Mouse (Mus musculus) E14TG2a.4 (cell line): ENCODE measurements around the gene Galnt13.

Source experiments
- CTCF ChIP-seq: conservative IDR thresholded peaks from 2 replicates; pipeline ENCODE4 v1.5.1; 2014; ENCODE audit warnings: low read length
- POU5F1 ChIP-seq: IDR thresholded peaks from 2 replicates; pipeline ENCODE4 v1.6.1; 2014; ENCODE audit warnings: low read length, borderline replicate concordance

DNA sequence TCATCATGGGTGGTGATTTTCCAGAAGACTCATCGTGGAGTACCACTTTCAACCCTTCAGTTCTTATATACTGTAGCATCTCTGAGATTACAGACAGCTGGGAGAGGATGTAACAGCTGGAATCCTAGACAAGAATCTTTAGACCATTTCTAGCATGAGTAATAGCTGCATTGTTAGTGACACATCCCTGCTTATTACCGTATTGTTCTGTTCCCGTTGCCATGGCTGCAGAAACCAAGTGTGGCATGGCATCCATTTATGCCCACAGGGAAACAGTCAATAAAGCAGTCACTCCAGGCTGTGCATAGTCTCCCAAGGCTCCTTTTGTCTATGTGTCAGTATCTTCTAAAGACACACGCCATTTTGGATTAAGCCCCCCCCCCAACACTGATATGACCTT lies 655.4 kb downstream of the Galnt13 start:
- TF ChIP-seq CTCF (no peak), POU5F1 (no peak)
